Mouse (Mus musculus): ENCODE measurements around the gene Pdhb. TPM values are rescaled to one million over a fixed set of nuclear protein-coding genes. Genes with fewer than 3 reads are reported as not detected.
A peak's percentile ranks its signal among the peaks of the same experiment; 100 is the strongest.

The Pdhb gene
- total and polyA plus RNA-seq, 3 experiments: 76.1 to 182 (median 79.4) TPM

DNA sequence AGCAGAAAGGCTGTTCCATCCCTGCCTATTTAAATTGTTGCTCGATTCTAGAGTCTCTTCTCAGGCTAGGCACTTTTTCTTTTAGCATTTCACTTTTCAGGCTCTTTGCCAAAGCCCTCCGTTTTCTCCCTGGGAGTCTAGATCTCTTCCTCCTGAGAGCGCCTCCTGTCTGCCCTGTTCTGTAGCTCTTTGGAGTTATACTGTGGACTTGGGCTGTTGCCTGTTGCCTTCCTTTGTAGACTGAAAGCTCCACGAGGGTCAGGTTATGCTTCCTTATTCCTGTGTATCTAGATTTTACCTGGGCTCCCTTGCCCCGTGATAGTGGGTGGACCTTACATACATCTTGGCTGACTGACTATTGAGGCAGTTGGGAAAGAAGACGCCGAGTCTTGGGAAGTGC lies 45.4 kb upstream of the Pdhb start:
- Histone ChIP-seq H3K9me3 (replicated peaks) (no peaks in the 10 kb centered on the region), H3K36me3 (replicated peaks) (peaks cover 7% of the 10 kb centered on the region), H3K4me1 (ENCODE audit: insufficient read depth, low read depth, low read length) (peaks cover 14% of the 10 kb centered on the region), H3K27me3 (ENCODE audit: insufficient read depth, low read length) (no peaks in the 10 kb centered on the region), H3K4me3 (ENCODE audit: low read depth, low read length) (no peak overlapping the region)
- no peak for DNase-seq (ENCODE audit: low spot score)
- ATAC-seq (ENCODE audit: extremely low read depth, insufficient number of reproducible peaks, low FRiP score, poor library complexity, severe bottlenecking): no peak
- TF ChIP-seq POLR2AphosphoS5 (IDR thresholded peaks at IDR 0.05; ENCODE audit: insufficient replicate concordance, low read depth, low read length) (no peak), GATA1 (IDR thresholded peaks at IDR 0.05; ENCODE audit: borderline replicate concordance, low read length) (no peak), CTCF (IDR thresholded peaks at IDR 0.05; ENCODE audit: low read depth, low read length) (no peak), TAL1 (conservative IDR thresholded peaks at IDR 0.05; ENCODE audit: low read depth, low read length) (no peak)

DNA sequence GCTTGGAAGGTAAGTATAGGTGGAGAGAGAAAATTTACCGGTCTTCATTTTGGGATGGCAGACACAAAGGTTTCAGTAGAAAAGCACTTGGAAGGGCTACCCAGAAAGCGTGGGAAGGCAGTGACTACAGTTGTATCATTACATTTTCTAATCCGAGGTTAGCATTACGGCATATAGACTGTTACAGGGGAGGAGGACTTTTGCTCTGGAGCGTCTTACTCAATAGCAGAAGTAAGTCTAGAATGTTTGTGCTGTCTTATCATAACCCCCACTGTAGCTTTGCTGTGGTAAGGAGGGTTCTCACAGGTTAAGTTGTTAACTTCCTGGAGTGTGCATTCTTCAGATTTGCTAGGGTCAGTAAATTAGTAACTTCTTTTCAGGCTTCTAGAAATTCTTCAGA lies 43.3 kb upstream of the Pdhb start:
- Histone ChIP-seq H3K36me3 (replicated peaks) (no peaks in the 10 kb centered on the region), H3K4me1 (ENCODE audit: insufficient read depth, low read depth, low read length) (peaks cover 14% of the 10 kb centered on the region), H3K4me3 (ENCODE audit: low read depth, low read length) (no peak overlapping the region), H3K27me3 (ENCODE audit: insufficient read depth, low read length) (no peaks in the 10 kb centered on the region), H3K9me3 (replicated peaks) (no peaks in the 10 kb centered on the region)
- no peak for ATAC-seq (ENCODE audit: extremely low read depth, insufficient number of reproducible peaks, low FRiP score, poor library complexity, severe bottlenecking)
- TF ChIP-seq CTCF (IDR thresholded peaks at IDR 0.05; ENCODE audit: low read depth, low read length) (no peak), GATA2 (IDR thresholded peaks at IDR 0.05; ENCODE audit: borderline replicate concordance, low read depth, low read length) (no peak), GATA1 (IDR thresholded peaks at IDR 0.05; ENCODE audit: borderline replicate concordance, low read length) (no peak), POLR2AphosphoS5 (IDR thresholded peaks at IDR 0.05; ENCODE audit: insufficient replicate concordance, low read depth, low read length) (no peak), TAL1 (conservative IDR thresholded peaks at IDR 0.05; ENCODE audit: low read depth, low read length) (no peak)
- no peak for DNase-seq (ENCODE audit: low spot score)

DNA sequence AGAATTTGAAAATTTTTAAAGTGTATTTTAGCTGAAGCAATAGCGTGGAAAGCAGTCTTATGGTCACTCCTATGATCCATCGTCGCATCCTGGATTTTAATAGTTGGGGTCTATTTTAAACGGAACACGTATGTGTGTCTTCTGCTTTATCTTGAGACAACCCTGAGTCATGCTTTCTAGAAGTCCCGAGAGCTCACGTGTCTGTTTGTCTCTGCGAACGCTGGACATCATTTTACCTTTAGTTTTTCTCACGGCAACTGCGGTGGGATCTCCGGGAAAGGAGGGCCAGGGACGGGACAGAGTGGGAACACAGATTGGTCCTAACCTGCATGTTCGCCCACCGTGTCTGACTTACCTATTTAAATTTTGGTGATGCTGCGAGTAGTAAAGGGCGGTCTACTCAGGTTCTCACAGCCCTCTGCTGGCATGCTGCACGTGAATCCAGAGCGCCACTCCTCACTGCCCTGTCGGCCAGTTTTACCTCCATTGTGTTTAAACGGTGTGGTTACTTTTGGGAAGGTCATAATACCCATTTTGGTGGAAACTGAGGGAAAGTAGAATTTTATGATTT lies 42.5 kb upstream of the Pdhb start:
- no peak for ATAC-seq (ENCODE audit: extremely low read depth, insufficient number of reproducible peaks, low FRiP score, poor library complexity, severe bottlenecking)
- peak overlapping the region; percentile 16; the same call in 1 of the 2 replicates for H3K4me3 ChIP-seq (ENCODE audit: low read depth, low read length)
- H3K4me1 ChIP-seq (ENCODE audit: insufficient read depth, low read depth, low read length): peaks cover 14% of the 10 kb centered on the region
- no peak for TF ChIP-seq POLR2AphosphoS5 (IDR thresholded peaks at IDR 0.05; ENCODE audit: insufficient replicate concordance, low read depth, low read length)
- H3K27me3 ChIP-seq (ENCODE audit: insufficient read depth, low read length): no peaks in the 10 kb centered on the region
- no peaks in the 10 kb centered on the region for H3K36me3 ChIP-seq (replicated peaks)
- no peak for DNase-seq (ENCODE audit: low spot score)
- H3K9me3 ChIP-seq (replicated peaks): no peaks in the 10 kb centered on the region

DNA sequence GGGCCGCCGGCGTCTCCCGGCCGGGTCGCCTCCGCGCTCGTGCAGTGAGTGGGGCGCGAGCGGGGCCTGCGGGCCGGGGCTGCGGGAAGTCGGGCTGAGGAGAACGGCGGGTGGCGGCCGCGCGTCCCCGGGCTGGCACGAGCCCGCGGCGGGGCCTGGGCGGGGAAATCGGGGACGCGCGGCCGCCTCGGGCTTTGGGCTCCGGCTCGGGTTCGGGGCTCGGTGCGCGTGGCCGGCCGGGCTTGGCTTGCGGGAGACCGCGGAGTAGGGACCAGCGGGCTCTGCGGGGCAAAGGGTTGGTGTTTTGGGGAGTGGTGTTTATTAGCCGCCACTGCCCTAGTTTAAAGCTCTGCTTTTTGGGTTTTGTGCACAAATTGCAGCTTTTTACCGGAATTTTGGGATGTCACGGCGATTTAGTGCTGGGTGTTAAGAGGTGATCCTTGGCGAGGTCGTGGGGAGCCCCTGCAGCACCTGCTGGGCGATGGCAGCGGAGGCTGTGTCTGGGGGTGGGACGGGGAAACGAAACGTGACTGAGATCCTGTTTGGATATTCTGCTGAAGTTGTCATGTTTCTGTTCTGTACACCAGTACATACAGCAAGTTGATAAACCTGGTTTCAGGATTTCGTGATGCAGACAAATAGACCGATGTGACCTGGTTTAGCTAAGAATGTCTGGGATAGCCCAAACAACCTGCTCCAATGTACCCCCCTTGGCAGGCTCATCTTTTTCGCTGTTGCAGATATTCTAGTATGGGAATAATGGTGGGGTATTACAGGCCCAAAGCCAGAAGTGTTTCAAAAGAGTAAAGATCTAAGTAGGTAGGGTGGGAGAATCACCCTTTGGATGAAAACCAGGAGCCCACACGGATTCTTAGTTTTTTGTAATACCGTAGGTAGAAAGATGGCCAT lies 41.7 kb upstream of the Pdhb start:
- H3K4me3 ChIP-seq (ENCODE audit: low read depth, low read length): peak overlapping the region; percentile 77
- no peaks in the 10 kb centered on the region for H3K36me3 ChIP-seq (replicated peaks)
- H3K27me3 ChIP-seq (ENCODE audit: insufficient read depth, low read length): no peaks in the 10 kb centered on the region
- H3K4me1 ChIP-seq (ENCODE audit: insufficient read depth, low read depth, low read length): peaks cover 14% of the 10 kb centered on the region
- H3K9me3 ChIP-seq (replicated peaks): no peaks in the 10 kb centered on the region
- TF ChIP-seq POLR2AphosphoS5 (IDR thresholded peaks at IDR 0.05; ENCODE audit: insufficient replicate concordance, low read depth, low read length): no peak
- ATAC-seq (ENCODE audit: extremely low read depth, insufficient number of reproducible peaks, low FRiP score, poor library complexity, severe bottlenecking) (no peak), DNase-seq (ENCODE audit: low spot score) (peak; percentile 60)

DNA sequence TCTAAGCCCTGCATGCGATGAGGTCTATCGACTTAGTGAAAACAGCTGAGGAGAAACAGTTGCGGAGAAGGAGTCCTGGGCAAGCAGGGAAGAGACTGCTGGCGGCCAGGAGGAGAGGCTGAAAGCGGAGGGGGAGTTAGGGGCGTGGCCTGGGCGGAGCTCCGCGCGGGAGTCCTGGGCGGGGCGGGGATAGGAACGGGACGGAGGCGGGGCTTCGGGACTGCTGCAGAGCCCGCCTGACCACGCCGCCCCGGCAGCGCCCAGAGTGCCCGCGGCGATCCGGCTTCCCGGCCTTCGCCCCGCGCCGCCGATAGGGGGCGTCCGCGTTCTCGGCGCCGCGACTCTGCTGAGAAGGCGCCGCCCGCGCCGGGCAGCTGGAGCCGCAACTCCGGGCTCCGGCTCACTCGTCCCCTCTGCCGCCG lies 41.0 kb upstream of the Pdhb start, which contains the start of gene Kctd6:
Gene Kctd6, plus strand, starts transcription at position 338 of the 422 bp plus-strand sequence.
- DNase-seq (ENCODE audit: low spot score) (peak; percentile 92), ATAC-seq (ENCODE audit: extremely low read depth, insufficient number of reproducible peaks, low FRiP score, poor library complexity, severe bottlenecking) (peak; percentile 98)
- H3K4me3 ChIP-seq (ENCODE audit: low read depth, low read length): peak within 1 kb of the TSS; percentile 77
- no peak for TF ChIP-seq TAL1 (conservative IDR thresholded peaks at IDR 0.05; ENCODE audit: low read depth, low read length)
- TF ChIP-seq CTCF (IDR thresholded peaks at IDR 0.05; ENCODE audit: low read depth, low read length): peak; percentile 42; the same call in 1 of the 2 replicates
- TF ChIP-seq GATA2 (IDR thresholded peaks at IDR 0.05; ENCODE audit: borderline replicate concordance, low read depth, low read length): no peak
- no peak for TF ChIP-seq POLR2AphosphoS5 (IDR thresholded peaks at IDR 0.05; ENCODE audit: insufficient replicate concordance, low read depth, low read length)
- H3K4me1 ChIP-seq (ENCODE audit: insufficient read depth, low read depth, low read length): peaks cover 14% of the 10 kb centered on the region
- H3K36me3 ChIP-seq (replicated peaks): no peaks in the 10 kb centered on the region
- no peaks in the 10 kb centered on the region for H3K9me3 ChIP-seq (replicated peaks)
- 0 out of 2 replicates have a peak, but pooled peaks cover 1% of the 10 kb centered on the region for H3K27me3 ChIP-seq (ENCODE audit: insufficient read depth, low read length)

DNA sequence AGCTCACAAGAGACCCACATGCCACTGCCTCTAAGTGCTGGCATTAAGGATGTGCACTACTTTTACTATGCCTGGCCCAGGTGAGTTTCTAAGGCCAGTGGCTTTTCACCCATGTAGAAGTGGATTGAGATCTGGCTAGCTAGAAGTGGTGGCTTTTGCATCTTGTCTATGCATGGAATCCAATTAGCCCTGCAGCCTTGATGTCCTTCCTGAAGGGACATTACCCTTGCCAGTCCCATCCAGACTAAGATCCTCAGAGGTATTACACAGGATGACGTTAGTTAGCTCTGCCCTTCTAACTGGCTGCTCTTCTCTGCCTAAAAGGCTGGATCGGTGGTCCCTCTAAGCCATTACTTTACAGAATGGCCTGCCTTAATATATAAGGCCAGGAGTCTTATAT lies 40.2 kb upstream of the Pdhb start:
- Histone ChIP-seq H3K4me3 (ENCODE audit: low read depth, low read length) (no peak overlapping the region), H3K4me1 (ENCODE audit: insufficient read depth, low read depth, low read length) (peaks cover 14% of the 10 kb centered on the region), H3K27me3 (ENCODE audit: insufficient read depth, low read length) (0 out of 2 replicates have a peak, but pooled peaks cover 3% of the 10 kb centered on the region), H3K36me3 (replicated peaks) (no peaks in the 10 kb centered on the region), H3K9me3 (replicated peaks) (no peaks in the 10 kb centered on the region)
- no peak for TF ChIP-seq POLR2AphosphoS5 (IDR thresholded peaks at IDR 0.05; ENCODE audit: insufficient replicate concordance, low read depth, low read length)
- TF ChIP-seq GATA1 (IDR thresholded peaks at IDR 0.05; ENCODE audit: borderline replicate concordance, low read length): no peak
- no peak for TF ChIP-seq TAL1 (conservative IDR thresholded peaks at IDR 0.05; ENCODE audit: low read depth, low read length)
- no peak for TF ChIP-seq CTCF (IDR thresholded peaks at IDR 0.05; ENCODE audit: low read depth, low read length)
- TF ChIP-seq GATA2 (IDR thresholded peaks at IDR 0.05; ENCODE audit: borderline replicate concordance, low read depth, low read length): no peak
- ATAC-seq (ENCODE audit: extremely low read depth, insufficient number of reproducible peaks, low FRiP score, poor library complexity, severe bottlenecking) (no peak), DNase-seq (ENCODE audit: low spot score) (no peak)

Data from G1E (cell line).